Mouse (Mus musculus): ENCODE results near the gene Cd81. TPM values are rescaled to one million over a fixed set of nuclear protein-coding genes. Genes with fewer than 3 reads are reported as not detected.

Cd81 gene
- polyA plus RNA-seq, 1 experiment from 2014 or later: 461 TPM

DNA sequence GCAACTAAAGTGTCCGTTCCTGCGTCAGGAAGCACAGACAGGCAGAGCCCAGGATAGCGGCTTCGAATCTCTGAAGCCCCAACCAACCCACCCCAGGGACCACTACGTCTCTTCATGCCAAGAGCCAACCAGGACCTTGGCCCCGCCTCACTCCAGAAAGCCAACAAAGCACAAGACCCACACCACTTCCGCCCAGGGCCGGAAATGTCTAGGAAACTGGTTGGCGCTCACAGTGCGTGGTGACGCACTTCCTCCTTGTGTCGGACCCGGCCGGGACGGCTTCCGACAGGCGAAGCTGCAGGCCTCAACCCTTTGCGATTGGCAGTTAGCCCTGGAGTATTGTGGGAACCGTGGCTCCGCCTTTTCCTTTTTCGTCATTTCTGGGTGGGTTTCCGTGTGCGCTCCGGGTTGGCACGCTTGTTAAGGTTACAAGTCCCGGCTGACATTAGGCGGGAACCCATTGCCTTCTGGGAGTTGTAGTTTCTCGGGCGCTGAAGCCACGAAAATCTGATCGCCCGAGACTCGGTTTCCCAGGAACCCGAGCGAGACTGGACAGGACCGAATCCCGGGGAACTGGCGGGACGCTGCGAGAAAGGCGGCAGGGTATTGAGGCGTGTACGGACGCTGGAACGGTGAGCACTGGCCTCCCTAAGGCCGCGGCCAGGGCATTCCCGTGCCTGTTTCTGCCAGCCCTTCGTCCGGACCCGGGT lies 16.5 kb downstream of the Cd81 start, which contains the start of gene Tssc4:
Gene Tssc4 (plus strand): TSS at position 368 of the 710 bp plus-strand sequence.
- Histone ChIP-seq H3K9me3 (ENCODE audit: control insufficient read depth, low read length) (no peaks in the 10 kb centered on the region), H3K4me1 (ENCODE audit: control insufficient read depth, insufficient read depth, low read length) (peaks cover 23% of the 10 kb centered on the region), H3K36me3 (ENCODE audit: control insufficient read depth, insufficient read depth, low read length) (peaks cover 21% of the 10 kb centered on the region), H3K4me2 (ENCODE audit: low read depth, low read length) (peak within 1 kb of the TSS; percentile 97), H3K27me3 (ENCODE audit: control insufficient read depth, insufficient read depth, low read length) (peaks cover 2% of the 10 kb centered on the region; the same call in 1 of the 2 replicates), H3K27ac (ENCODE audit: low read depth, low read length) (peak within 1 kb of the TSS; percentile 96), H3K9ac (replicated peaks; ENCODE audit: low read depth, low read length) (peak within 1 kb of the TSS; percentile 82), H3K4me3 (ENCODE audit: low read depth, low read length) (peak within 1 kb of the TSS; percentile 54)
- WGBS: under 1% methylated on average over 51 of the region's 51 CpGs
- ATAC-seq (ENCODE audit: low read depth): peak; percentile 96

GRCm38 (mm10) chr7:143069751-143070400 lies 17.3 kb downstream of the Cd81 start:
- H3K36me3 ChIP-seq (ENCODE audit: control insufficient read depth, insufficient read depth, low read length): peaks cover 16% of the 10 kb centered on the region
- peaks cover 23% of the 10 kb centered on the region for H3K4me1 ChIP-seq (ENCODE audit: control insufficient read depth, insufficient read depth, low read length)
- WGBS: 13% methylated on average over 30 of the region's 30 CpGs
- peak overlapping the region; percentile 97 for H3K4me2 ChIP-seq (ENCODE audit: low read depth, low read length)
- peak overlapping the region; percentile 54 for H3K4me3 ChIP-seq (ENCODE audit: low read depth, low read length)
- H3K27ac ChIP-seq (ENCODE audit: low read depth, low read length): peak overlapping the region; percentile 70
- peaks cover 2% of the 10 kb centered on the region; the same call in 1 of the 2 replicates for H3K27me3 ChIP-seq (ENCODE audit: control insufficient read depth, insufficient read depth, low read length)
- H3K9ac ChIP-seq (replicated peaks; ENCODE audit: low read depth, low read length): peak overlapping the region; percentile 82
- no peak for ATAC-seq (ENCODE audit: low read depth)
- H3K9me3 ChIP-seq (ENCODE audit: control insufficient read depth, low read length): no peaks in the 10 kb centered on the region

DNA sequence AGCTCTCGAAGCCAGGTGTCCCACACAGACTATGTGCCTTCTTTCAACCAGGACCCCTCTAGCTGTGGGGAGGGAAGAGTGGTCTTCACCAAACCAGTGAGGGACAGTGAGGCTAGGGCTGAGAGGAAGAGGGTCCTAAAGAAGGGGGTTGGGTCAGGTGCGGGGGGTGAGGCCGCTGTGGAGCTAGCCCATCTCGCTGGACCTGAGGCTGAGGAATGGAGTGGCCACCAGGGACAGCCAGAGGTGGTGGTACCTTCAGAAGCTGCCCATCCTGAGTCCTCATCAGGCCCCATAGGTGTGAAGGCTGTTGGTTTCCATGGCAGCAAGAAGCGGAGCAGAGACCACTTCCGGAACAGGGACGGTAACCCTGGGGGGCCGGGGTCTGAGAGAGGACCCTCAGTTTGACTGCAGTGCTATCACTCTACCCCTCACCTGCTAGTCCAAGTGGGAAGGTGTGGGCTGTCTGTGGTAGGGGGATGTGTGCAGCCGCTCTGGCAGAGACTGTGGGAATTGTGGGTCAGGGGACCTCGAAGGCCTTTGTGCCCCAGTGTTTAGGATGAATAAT lies 18.0 kb downstream of the Cd81 start:
- peak overlapping the region; percentile 54; the same call in 1 of the 2 replicates for H3K4me3 ChIP-seq (ENCODE audit: low read depth, low read length)
- H3K9ac ChIP-seq (replicated peaks; ENCODE audit: low read depth, low read length): no peak overlapping the region; the same call in 1 of the 2 replicates
- H3K9me3 ChIP-seq (ENCODE audit: control insufficient read depth, low read length): no peaks in the 10 kb centered on the region
- peaks cover 12% of the 10 kb centered on the region for H3K36me3 ChIP-seq (ENCODE audit: control insufficient read depth, insufficient read depth, low read length)
- no peak overlapping the region for H3K27ac ChIP-seq (ENCODE audit: low read depth, low read length)
- H3K27me3 ChIP-seq (ENCODE audit: control insufficient read depth, insufficient read depth, low read length): peaks cover 2% of the 10 kb centered on the region; the same call in 1 of the 2 replicates
- H3K4me1 ChIP-seq (ENCODE audit: control insufficient read depth, insufficient read depth, low read length): peaks cover 23% of the 10 kb centered on the region
- no peak for ATAC-seq (ENCODE audit: low read depth)
- H3K4me2 ChIP-seq (ENCODE audit: low read depth, low read length): peak overlapping the region; percentile 97
- 94% methylated on average over 10 of the region's 10 CpGs for WGBS

- Histone ChIP-seq H3K36me3 (ENCODE audit: control insufficient read depth, insufficient read depth, low read length) (no peaks in the 10 kb centered on the region), H3K4me2 (ENCODE audit: low read depth, low read length) (no peak overlapping the region), H3K4me3 (ENCODE audit: low read depth, low read length) (no peak overlapping the region), H3K9me3 (ENCODE audit: control insufficient read depth, low read length) (no peaks in the 10 kb centered on the region), H3K27ac (ENCODE audit: low read depth, low read length) (no peak overlapping the region), H3K9ac (replicated peaks; ENCODE audit: low read depth, low read length) (no peak overlapping the region), H3K4me1 (ENCODE audit: control insufficient read depth, insufficient read depth, low read length) (peaks cover 22% of the 10 kb centered on the region), H3K27me3 (ENCODE audit: control insufficient read depth, insufficient read depth, low read length) (peaks cover 2% of the 10 kb centered on the region; the same call in 1 of the 2 replicates)
- 88% methylated on average over 5 of the region's 5 CpGs for WGBS
- ATAC-seq (ENCODE audit: low read depth): no peak
Measured at GRCm38 (mm10) chr7:143072605-143073004, 20.1 kb downstream of the Cd81 start.

GRCm38 (mm10) chr7:143073086-143073485 lies 20.5 kb downstream of the Cd81 start:
- no peaks in the 10 kb centered on the region for H3K36me3 ChIP-seq (ENCODE audit: control insufficient read depth, insufficient read depth, low read length)
- WGBS: 76% methylated on average over 1 of the region's 1 CpGs
- no peak overlapping the region for H3K27ac ChIP-seq (ENCODE audit: low read depth, low read length)
- no peak for ATAC-seq (ENCODE audit: low read depth)
- H3K27me3 ChIP-seq (ENCODE audit: control insufficient read depth, insufficient read depth, low read length): peaks cover 2% of the 10 kb centered on the region; the same call in 1 of the 2 replicates
- H3K4me1 ChIP-seq (ENCODE audit: control insufficient read depth, insufficient read depth, low read length): peaks cover 17% of the 10 kb centered on the region
- H3K9me3 ChIP-seq (ENCODE audit: control insufficient read depth, low read length): no peaks in the 10 kb centered on the region
- H3K4me3 ChIP-seq (ENCODE audit: low read depth, low read length): no peak overlapping the region
- H3K9ac ChIP-seq (replicated peaks; ENCODE audit: low read depth, low read length): no peak overlapping the region
- no peak overlapping the region for H3K4me2 ChIP-seq (ENCODE audit: low read depth, low read length)

GRCm38 (mm10) chr7:143075394-143075793 lies 22.9 kb downstream of the Cd81 start:
- Histone ChIP-seq H3K27me3 (ENCODE audit: control insufficient read depth, insufficient read depth, low read length) (no peaks in the 10 kb centered on the region), H3K4me2 (ENCODE audit: low read depth, low read length) (no peak overlapping the region), H3K4me3 (ENCODE audit: low read depth, low read length) (no peak overlapping the region), H3K4me1 (ENCODE audit: control insufficient read depth, insufficient read depth, low read length) (peaks cover 7% of the 10 kb centered on the region), H3K9me3 (ENCODE audit: control insufficient read depth, low read length) (no peaks in the 10 kb centered on the region), H3K36me3 (ENCODE audit: control insufficient read depth, insufficient read depth, low read length) (no peaks in the 10 kb centered on the region), H3K27ac (ENCODE audit: low read depth, low read length) (no peak overlapping the region), H3K9ac (replicated peaks; ENCODE audit: low read depth, low read length) (no peak overlapping the region)
- ATAC-seq (ENCODE audit: low read depth): no peak
- WGBS: 83% methylated on average over 5 of the region's 5 CpGs

DNA sequence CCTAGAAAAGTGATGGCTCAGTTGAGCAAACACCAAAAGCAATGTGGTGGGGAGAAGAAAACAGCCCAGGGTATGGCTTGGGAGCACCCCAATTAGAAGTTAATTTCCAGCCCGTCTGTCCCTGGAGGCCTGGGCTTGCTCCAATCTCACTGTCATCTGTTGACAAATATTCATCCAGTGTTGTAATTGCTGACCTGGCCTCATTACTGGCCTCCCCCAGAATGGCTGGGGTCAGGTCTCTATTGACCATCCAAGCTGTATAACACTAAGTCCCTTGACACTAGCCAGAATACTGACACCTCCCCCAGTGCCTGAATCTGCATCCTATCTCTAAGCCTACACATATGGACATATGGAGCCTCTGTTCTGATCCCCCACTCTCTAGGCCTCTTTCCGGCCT lies 24.8 kb downstream of the Cd81 start:
- Histone ChIP-seq H3K4me2 (ENCODE audit: low read depth, low read length) (no peak overlapping the region), H3K36me3 (ENCODE audit: control insufficient read depth, insufficient read depth, low read length) (no peaks in the 10 kb centered on the region), H3K9ac (replicated peaks; ENCODE audit: low read depth, low read length) (no peak overlapping the region), H3K4me1 (ENCODE audit: control insufficient read depth, insufficient read depth, low read length) (no peaks in the 10 kb centered on the region), H3K27ac (ENCODE audit: low read depth, low read length) (no peak overlapping the region), H3K27me3 (ENCODE audit: control insufficient read depth, insufficient read depth, low read length) (no peaks in the 10 kb centered on the region), H3K4me3 (ENCODE audit: low read depth, low read length) (no peak overlapping the region), H3K9me3 (ENCODE audit: control insufficient read depth, low read length) (no peaks in the 10 kb centered on the region)
- ATAC-seq (ENCODE audit: low read depth): no peak
- WGBS: 75% methylated on average over 2 of the region's 2 CpGs

DNA sequence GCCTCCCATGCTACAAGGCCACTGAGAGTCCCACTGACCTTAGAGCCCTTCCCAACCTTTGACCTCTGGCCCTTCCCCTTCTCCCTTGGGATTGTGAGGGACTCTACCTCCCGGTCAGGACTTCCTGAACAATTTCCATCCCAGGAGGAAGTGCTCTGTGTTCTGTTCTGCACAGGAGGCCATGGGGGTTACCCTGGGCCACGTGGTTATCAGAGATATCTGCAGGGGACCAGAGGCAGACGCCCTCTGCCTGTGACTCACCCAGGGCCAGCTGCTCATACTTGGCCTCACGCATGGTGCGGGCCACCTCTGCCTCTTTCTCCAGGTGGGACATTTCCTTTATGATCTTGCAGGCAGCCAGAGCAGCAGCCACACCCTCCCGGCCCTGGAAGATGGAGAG lies 29.5 kb downstream of the Cd81 start:
- no peak overlapping the region for H3K27ac ChIP-seq (ENCODE audit: low read depth, low read length)
- H3K4me1 ChIP-seq (ENCODE audit: control insufficient read depth, insufficient read depth, low read length): 0 out of 2 replicates have a peak, but pooled peaks cover 2% of the 10 kb centered on the region
- H3K4me3 ChIP-seq (ENCODE audit: low read depth, low read length): no peak overlapping the region
- no peak for ATAC-seq (ENCODE audit: low read depth)
- H3K36me3 ChIP-seq (ENCODE audit: control insufficient read depth, insufficient read depth, low read length): no peaks in the 10 kb centered on the region
- no peak overlapping the region for H3K9ac ChIP-seq (replicated peaks; ENCODE audit: low read depth, low read length)
- no peaks in the 10 kb centered on the region for H3K9me3 ChIP-seq (ENCODE audit: control insufficient read depth, low read length)
- 74% methylated on average over 6 of the region's 6 CpGs for WGBS
- H3K27me3 ChIP-seq (ENCODE audit: control insufficient read depth, insufficient read depth, low read length): no peaks in the 10 kb centered on the region
- H3K4me2 ChIP-seq (ENCODE audit: low read depth, low read length): no peak overlapping the region

DNA sequence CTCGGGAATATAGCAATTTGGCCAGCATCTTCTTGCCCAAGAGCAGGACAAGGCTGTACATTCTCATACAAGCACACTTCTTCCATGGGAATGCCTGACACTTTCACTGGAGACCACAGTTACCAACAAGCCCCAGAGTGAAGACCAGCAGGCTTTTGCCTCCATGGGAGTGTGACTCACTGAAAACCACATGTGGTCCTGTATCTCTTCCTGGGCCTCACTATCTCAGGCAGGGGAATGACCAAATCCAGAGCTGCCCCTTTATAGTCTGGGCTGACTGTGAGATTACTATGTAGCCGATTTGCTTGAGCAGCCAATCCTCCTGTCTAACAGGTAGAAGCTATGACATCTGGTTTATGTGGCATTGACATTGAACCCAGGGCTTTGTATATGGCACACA lies 31.2 kb downstream of the Cd81 start:
- Histone ChIP-seq H3K27ac (ENCODE audit: low read depth, low read length) (no peak overlapping the region), H3K36me3 (ENCODE audit: control insufficient read depth, insufficient read depth, low read length) (no peaks in the 10 kb centered on the region), H3K9me3 (ENCODE audit: control insufficient read depth, low read length) (no peaks in the 10 kb centered on the region), H3K9ac (replicated peaks; ENCODE audit: low read depth, low read length) (0 out of 2 replicates have a peak overlapping the region, but pooled peaks have one; percentile 1), H3K4me1 (ENCODE audit: control insufficient read depth, insufficient read depth, low read length) (0 out of 2 replicates have a peak, but pooled peaks cover 2% of the 10 kb centered on the region), H3K4me3 (ENCODE audit: low read depth, low read length) (no peak overlapping the region), H3K4me2 (ENCODE audit: low read depth, low read length) (no peak overlapping the region), H3K27me3 (ENCODE audit: control insufficient read depth, insufficient read depth, low read length) (no peaks in the 10 kb centered on the region)
- ATAC-seq (ENCODE audit: low read depth): no peak
- 91% methylated on average over 2 of the region's 2 CpGs for WGBS
